Comparison of ENCODE assay signal across 10 mouse cellular contexts in genomic region chr7:36679866-36680458, GRCm38 (mm10). TPM values are rescaled to one million over a fixed set of nuclear protein-coding genes. Genes with fewer than 3 reads are reported as not detected.
DNase-seq lines count a peak whose midpoint lies in the region; ATAC-seq and TF ChIP-seq lines count a peak whose summit lies in the region.
"Had no signal": no experiment of that assay in that cellular context is flagged by ENCODE, and none has a peak within 500 bp of the region (broad histone marks: within the 10 kb centered on the region; RNA-seq: fewer than 3 reads in every experiment).

No protein-coding gene starts in this region.

- 0 out of 2 replicates have a peak overlapping the region, but pooled peaks have one; percentile 5 for H3K27ac ChIP-seq in forebrain, embryonic 12.5 days
- H3K27ac ChIP-seq in intestine, embryonic 14.5 days (ENCODE audit: low read depth): no peak overlapping the region
- H3K27ac ChIP-seq in midbrain, postnatal 0 days (ENCODE audit: low read depth, low read length): no peak overlapping the region

- no peaks in the 10 kb centered on the region for H3K9me3 ChIP-seq in forebrain, embryonic 12.5 days
- no peaks in the 10 kb centered on the region for H3K9me3 ChIP-seq in intestine, embryonic 14.5 days (ENCODE audit: control insufficient read depth, low read length)
- no peaks in the 10 kb centered on the region for H3K9me3 ChIP-seq in midbrain, postnatal 0 days (ENCODE audit: low read length)

- WGBS in forebrain, embryonic 12.5 days: under 1% methylated on average over 18 of the region's 18 CpGs
- 2% methylated on average over 17 of the region's 18 CpGs for WGBS in intestine, embryonic 14.5 days
- 1% methylated on average over 15 of the region's 18 CpGs for WGBS in midbrain, postnatal 0 days

- H3K4me1 ChIP-seq in forebrain, embryonic 12.5 days: peaks cover 23% of the 10 kb centered on the region
- H3K4me1 ChIP-seq in intestine, embryonic 14.5 days (replicated peaks; ENCODE audit: control insufficient read depth, insufficient read depth, low read length): peaks cover 5% of the 10 kb centered on the region
- H3K4me1 ChIP-seq in midbrain, postnatal 0 days (ENCODE audit: insufficient read depth, low read length): no peaks in the 10 kb centered on the region; the same call in 1 of the 2 replicates

- peak; percentile 62; the same call in 1 of the 2 replicates for ATAC-seq in forebrain, embryonic 12.5 days (ENCODE audit: low FRiP score)
- ATAC-seq in intestine, embryonic 14.5 days (replicated peaks; ENCODE audit: low FRiP score, low TSS enrichment, low read depth): no peak
- no peak for ATAC-seq in midbrain, postnatal 0 days (ENCODE audit: low FRiP score)
- ATAC-seq in monocyte, adult 5-6 weeks (replicated peaks; ENCODE audit: insufficient number of reproducible peaks, low FRiP score, low TSS enrichment, poor library complexity, severe bottlenecking): no peak

- H3K4me2 ChIP-seq in forebrain, embryonic 12.5 days: peak overlapping the region; percentile 57
- H3K4me2 ChIP-seq in intestine, embryonic 14.5 days (ENCODE audit: low read length): peak overlapping the region; percentile 45
- H3K4me2 ChIP-seq in midbrain, postnatal 0 days (ENCODE audit: low read depth, low read length, poor library complexity, severe bottlenecking): peak overlapping the region; percentile 50

- no peak for TF ChIP-seq CTCF in midbrain, postnatal 0 days (IDR thresholded peaks at IDR 0.05)

- peak overlapping the region; percentile 25; the same call in 1 of the 2 replicates for H3K9ac ChIP-seq in forebrain, embryonic 12.5 days
- H3K9ac ChIP-seq in intestine, embryonic 14.5 days (ENCODE audit: low read length): no peak overlapping the region
- peak overlapping the region; percentile 30; the same call in 1 of the 2 replicates for H3K9ac ChIP-seq in midbrain, postnatal 0 days (replicated peaks; ENCODE audit: low read length, poor library complexity, severe bottlenecking)

- no peaks in the 10 kb centered on the region for H3K36me3 ChIP-seq in forebrain, embryonic 12.5 days (replicated peaks)
- no peaks in the 10 kb centered on the region for H3K36me3 ChIP-seq in intestine, embryonic 14.5 days (ENCODE audit: control insufficient read depth, insufficient read depth, low read length)
- no peaks in the 10 kb centered on the region for H3K36me3 ChIP-seq in midbrain, postnatal 0 days (ENCODE audit: insufficient read depth, low read length)

- peak; percentile 40 for DNase-seq in gastrocnemius, postnatal 25 days
- no peak for DNase-seq in gastrocnemius, postnatal 36 days
- no peak for DNase-seq in intestine, embryonic 14.5 days (ENCODE audit: low spot score)
- DNase-seq in midbrain, postnatal 0 days (ENCODE audit: low spot score): no peak
- DNase-seq in frontal cortex, postnatal 10 days (ENCODE audit: low spot score in 2 of 2): no peak
- DNase-seq in adrenal gland, postnatal 4 days (ENCODE audit: low spot score in 2 of 2): no peak

- H3K4me3 ChIP-seq in forebrain, embryonic 12.5 days (replicated peaks): peak overlapping the region; percentile 31
- H3K4me3 ChIP-seq in intestine, embryonic 14.5 days (ENCODE audit: low read depth, low read length): peak overlapping the region; percentile 17
- H3K4me3 ChIP-seq in midbrain, postnatal 0 days (ENCODE audit: low read depth, low read length): peak overlapping the region; percentile 22
- H3K4me3 ChIP-seq: erythroblast, embryonic 14.5 days had no signal

- intact Hi-C loops in gastrocnemius, postnatal 36 days (cut with DNase I): no loop called here

- H3K27me3 ChIP-seq in forebrain, embryonic 12.5 days: peaks cover 55% of the 10 kb centered on the region
- H3K27me3 ChIP-seq in intestine, embryonic 14.5 days (replicated peaks; ENCODE audit: control insufficient read depth, insufficient read depth, low read length): 0 out of 2 replicates have a peak, but pooled peaks cover 20% of the 10 kb centered on the region
- peaks cover 10% of the 10 kb centered on the region for H3K27me3 ChIP-seq in midbrain, postnatal 0 days (ENCODE audit: insufficient read depth, low read length)
- H3K27me3 ChIP-seq: CH12.LX had no signal

RNA-seq across cellular contexts. Expression of gene Tshz3, which starts 18.0 kb away (rescaled TPM):
- 1 to 10 TPM; 2.7 to 3.4 TPM for total RNA-seq in gastrocnemius, postnatal 25 days (2021)
- 1 to 10 TPM; 2.8 to 3.2 TPM for total RNA-seq in gastrocnemius, postnatal 36 days (2021)
- 9.9 and 12.6 TPM in 2 replicates for polyA plus RNA-seq in forebrain, embryonic 12.5 days (2016; fragmentation: Nextera tagmentation; extraction: Ambion mirVana)
- polyA plus RNA-seq in intestine, embryonic 14.5 days (2014; fragmentation: Nextera tagmentation; extraction: Ambion mirVana): 23.9 and 25.1 TPM in 2 replicates
- 11.1 and 11.9 TPM in 2 replicates for total RNA-seq in midbrain, postnatal 0 days (2014; rRNA removed)
- polyA plus RNA-seq in midbrain, postnatal 0 days (2015; fragmentation: Nextera tagmentation; extraction: Ambion mirVana): 5.1 and 6.7 TPM in 2 replicates
- total RNA-seq in monocyte, adult 5-6 weeks (2017): 1.3 to 12.4 TPM (median 2.1 TPM) in 3 replicates
- total RNA-seq in adrenal gland, postnatal 4 days (2021): 1 to 10 TPM; 8.0 to 9.0 TPM
- total RNA-seq: CH12.LX had no signal
- polyA plus RNA-seq: erythroblast, embryonic 14.5 days had no signal
